Mouse (Mus musculus) urinary bladder, adult 18-20 months (tissue): ENCODE results near the gene Cd320.
A peak's percentile ranks its signal among the peaks of the same experiment; 100 is the strongest.
"Not testable (repeated sequence)": the region's sequence is repeated elsewhere in the genome, so short reads cannot be mapped to it uniquely, and the experiment has no call there.

Experiments used
- DNase-seq, 2 experiments: peaks; one replicate each; pipeline ENCODE4 v3.0.0; 2022; ENCODE audit warnings: low spot score in 2 of 2, mixed read lengths in 2 of 2

Gene Cd320

DNA sequence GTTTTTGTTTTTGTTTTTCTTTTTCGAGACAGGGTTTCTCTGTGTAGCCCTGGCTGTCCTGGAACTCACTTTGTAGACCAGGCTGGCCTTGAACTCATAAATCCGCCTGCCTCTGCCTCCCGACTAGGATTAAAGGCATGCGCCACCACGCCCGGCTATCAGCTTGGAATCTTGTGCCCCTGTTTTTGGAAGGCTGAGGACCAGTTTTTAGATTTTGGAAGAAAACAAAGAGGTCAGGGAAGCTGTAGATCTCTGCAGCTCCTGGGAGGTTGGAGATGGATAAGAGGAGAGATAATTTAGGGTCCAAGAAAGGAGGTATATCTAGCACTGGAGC, 17.9 kb upstream of the Cd320 start:
- DNase-seq: not testable (repeated sequence)

DNA sequence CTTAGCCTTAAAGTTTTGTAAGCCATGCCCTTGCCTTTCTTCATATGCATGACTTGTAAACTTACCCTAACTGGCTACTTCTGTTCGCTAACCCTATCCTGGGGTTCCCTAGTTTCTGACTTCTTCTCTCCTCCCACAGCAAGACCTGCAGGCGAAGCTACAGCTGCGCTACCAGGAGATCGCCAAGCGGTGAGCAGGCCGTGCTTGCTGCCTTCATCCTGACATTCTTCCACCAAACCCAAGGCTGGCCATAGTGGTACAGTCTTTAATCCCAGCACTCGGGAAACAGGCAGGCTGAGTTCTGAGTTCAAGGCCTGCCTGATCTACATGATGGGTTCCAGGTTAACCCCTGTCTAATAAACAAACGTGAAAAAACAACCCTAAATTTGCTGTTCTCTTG, 17.4 kb upstream of the Cd320 start:
- DNase-seq: no peak

GRCm38 (mm10) chr17:33826850-33827249, 16.0 kb upstream of the Cd320 start:
- DNase-seq: no peak

DNA sequence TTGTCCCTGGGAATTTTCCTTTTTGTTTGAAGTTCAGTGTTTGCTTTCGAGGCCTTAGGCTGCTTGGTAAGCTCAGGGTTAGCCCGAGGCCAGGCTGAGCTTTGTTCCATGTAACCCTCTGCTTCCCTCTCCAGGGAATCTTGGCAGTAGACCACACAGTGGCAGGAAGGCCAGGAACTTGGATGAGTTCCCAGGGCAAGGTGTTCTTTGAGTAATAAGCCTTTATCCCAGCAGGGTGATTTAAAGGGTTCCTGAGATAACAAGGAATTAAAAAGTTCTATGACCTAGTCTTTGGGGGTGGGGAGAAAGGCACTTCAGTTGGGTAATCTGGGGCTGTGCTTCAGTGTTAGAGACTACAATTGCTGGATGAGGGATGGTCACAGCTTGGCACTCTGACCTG, 14.0 kb upstream of the Cd320 start:
- no peak for DNase-seq

- no peak for DNase-seq
Observed at GRCm38 (mm10) chr17:33829561-33829960, 13.3 kb upstream of the Cd320 start.

- no peak for DNase-seq
Observed at GRCm38 (mm10) chr17:33844196-33844595, 1.3 kb downstream of the Cd320 start.

- no peak for DNase-seq
Observed at GRCm38 (mm10) chr17:33848139-33848538, 5.2 kb downstream of the Cd320 start.

GRCm38 (mm10) chr17:33851331-33851730, 8.4 kb downstream of the Cd320 start:
- no peak for DNase-seq

DNA sequence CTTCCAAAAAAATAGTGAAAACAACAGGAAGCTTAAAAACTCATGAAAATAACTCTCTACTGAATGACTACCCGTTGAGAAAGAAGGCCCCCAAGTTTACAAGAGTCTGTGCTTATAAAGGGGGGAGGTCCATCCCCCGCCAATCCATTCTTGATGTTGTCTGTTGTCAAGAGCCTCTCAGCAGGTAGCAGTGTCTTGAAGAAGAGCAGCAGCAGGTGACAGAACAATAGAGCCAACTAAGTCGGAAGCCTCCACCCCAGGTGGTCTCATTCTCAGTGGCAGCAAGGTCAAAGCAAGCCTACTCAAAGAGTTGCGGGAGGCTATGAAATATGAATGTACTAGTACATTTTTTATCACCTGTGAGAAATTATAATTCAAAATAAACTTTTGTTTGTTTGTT, 14.9 kb downstream of the Cd320 start:
- DNase-seq: no peak

GRCm38 (mm10) chr17:33865330-33866030, 22.6 kb downstream of the Cd320 start:
- no peak for DNase-seq

DNA sequence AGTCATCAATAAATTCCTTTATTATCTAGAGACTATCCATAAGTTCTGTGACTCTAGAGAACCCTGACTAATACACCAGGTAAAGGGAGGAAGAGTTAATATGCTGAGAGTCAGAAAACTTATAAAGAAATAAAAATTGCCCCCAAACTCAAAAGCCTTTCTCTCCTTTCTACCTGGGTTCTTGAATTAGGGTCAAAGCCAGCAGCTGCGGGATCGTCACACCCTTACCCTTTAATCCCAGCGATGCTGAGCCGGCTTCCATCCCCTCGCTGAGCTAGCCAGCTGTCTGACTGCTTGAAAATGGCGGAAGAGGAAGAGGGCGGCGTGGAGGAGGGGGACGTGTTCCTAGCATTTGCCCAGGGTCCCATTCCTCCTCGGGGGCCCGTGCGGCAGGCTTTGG, 30.6 kb downstream of the Cd320 start, which contains the start of gene Gm7029:
Gm7029 (plus strand) TSS at position 301 of the 400 bp plus-strand sequence.
- DNase-seq: not testable (repeated sequence)

DNA sequence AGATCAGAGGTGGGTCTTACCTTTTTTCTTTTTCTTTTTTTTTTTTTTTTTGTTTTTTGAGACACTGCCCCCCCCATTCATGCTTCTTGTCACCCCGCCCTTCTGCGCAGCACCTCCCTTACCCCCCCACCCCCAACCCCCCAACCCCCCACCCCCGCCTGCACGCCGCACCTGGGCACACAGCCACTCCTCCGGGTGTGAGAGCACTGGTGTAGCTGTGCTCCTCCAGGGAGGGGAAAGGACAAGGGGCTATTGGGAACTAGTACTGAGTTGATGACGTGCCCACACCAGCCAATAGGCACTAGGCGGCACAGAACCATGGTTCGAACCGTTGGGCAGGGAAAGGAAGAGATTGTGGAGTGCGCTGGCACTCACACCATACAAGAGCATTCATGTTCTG, 31.5 kb downstream of the Cd320 start:
- no peak for DNase-seq

- DNase-seq: not testable (repeated sequence)
Observed at GRCm38 (mm10) chr17:33875797-33876196, 32.9 kb downstream of the Cd320 start.

- not testable (repeated sequence) for DNase-seq
Observed at GRCm38 (mm10) chr17:33884320-33884719, 41.4 kb downstream of the Cd320 start.

DNA sequence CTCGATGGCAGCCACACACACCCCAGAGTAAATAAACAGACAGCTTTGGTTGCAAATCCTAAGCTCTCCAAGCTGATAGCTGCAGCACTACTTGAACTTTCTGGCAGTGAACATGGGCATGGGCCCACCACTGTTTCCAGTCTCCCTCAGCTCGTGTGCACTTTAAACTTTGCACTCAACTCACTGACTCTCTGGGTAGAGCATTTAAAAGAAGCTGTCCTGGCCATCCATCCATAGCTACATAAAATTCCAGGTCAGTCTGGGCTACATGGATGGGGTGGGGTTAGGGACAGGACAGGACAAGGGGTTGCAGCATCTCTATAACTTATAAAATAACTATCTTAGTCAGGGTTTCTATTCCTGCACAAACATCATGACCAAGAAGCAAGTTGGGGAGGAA, 44.9 kb downstream of the Cd320 start:
- not testable (repeated sequence) for DNase-seq

- not testable (repeated sequence) for DNase-seq
Observed at GRCm38 (mm10) chr17:33888230-33888629, 45.3 kb downstream of the Cd320 start.

DNA sequence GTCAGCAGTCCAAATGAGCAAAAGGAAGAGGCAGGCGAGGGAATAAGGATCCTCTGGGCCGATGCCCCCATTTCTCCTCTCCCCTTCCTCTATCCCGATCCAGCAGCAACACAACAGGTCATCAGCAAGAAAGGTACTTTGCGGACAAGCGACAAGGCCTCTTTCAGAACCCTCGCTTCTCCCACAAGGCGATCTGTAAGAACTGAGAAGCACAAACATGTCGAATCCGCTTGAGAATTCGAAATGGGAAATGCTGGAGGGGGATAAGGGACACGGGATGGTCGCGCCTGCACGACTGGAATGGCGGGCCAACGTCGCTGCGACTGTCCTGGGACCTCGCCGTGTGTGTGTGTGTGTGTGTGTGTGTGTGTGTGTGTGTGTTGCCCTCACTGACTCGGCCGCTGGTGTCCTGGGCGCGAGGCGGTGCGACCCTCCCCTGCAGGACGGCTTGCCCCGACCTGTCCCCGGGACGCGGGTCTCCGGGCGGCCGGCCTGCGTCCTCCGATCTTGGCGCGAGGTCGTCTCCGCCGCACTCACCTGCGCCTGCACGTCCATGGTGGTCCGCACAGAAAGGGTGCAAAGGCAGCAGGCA, 47.1 kb downstream of the Cd320 start:
- not testable (repeated sequence) for DNase-seq

GRCm38 (mm10) chr17:33890533-33891059, 47.7 kb downstream of the Cd320 start, which contains the start of gene Kifc1:
TSS of gene Kifc1 (minus strand) at chr17:33890661.
- DNase-seq: peak; percentile 91 to 99

- no peak for DNase-seq
Observed at GRCm38 (mm10) chr17:33891357-33891756, 48.5 kb downstream of the Cd320 start.

DNA sequence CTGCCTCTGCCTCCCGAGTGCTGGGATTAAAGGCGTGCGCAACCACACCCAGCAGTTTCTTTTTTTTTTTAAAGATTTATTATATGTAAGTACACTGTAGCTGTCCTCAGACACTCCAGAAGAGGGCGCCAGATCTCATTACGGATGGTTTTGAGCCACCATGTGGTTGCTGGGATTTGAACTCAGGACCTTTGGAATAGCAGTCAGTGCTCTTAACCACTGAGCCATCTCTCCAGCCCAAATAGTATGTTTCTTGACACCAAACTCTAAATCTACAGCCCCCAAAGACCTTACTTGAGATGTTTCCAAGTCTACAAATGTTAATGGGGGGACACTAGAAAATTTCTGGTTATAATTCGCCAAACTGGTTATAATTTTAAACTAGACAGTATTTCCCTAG, 49.0 kb downstream of the Cd320 start:
- not testable (repeated sequence) for DNase-seq

GRCm38 (mm10) chr17:33892429-33892828, 49.5 kb downstream of the Cd320 start:
- DNase-seq: no peak

DNA sequence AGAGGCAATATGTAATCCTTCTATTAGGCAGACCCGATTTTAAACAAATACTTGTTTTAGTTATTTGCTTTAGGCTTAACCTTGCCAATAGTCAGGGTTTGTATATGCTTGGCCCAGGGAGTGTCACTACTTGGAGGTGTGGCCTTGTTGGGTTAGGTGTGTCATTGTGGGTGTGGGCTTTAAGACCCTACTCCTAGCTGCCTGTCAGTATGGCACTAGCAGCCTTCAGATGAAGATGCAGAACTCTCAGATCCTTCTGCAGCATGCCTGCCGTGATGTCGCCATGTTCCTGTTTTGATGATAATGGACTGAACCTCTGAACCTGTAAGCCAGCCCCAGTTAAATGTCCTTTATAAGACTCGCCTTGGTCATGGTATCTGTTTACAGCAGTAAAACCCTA, 50.1 kb downstream of the Cd320 start:
- not testable (repeated sequence) for DNase-seq

DNA sequence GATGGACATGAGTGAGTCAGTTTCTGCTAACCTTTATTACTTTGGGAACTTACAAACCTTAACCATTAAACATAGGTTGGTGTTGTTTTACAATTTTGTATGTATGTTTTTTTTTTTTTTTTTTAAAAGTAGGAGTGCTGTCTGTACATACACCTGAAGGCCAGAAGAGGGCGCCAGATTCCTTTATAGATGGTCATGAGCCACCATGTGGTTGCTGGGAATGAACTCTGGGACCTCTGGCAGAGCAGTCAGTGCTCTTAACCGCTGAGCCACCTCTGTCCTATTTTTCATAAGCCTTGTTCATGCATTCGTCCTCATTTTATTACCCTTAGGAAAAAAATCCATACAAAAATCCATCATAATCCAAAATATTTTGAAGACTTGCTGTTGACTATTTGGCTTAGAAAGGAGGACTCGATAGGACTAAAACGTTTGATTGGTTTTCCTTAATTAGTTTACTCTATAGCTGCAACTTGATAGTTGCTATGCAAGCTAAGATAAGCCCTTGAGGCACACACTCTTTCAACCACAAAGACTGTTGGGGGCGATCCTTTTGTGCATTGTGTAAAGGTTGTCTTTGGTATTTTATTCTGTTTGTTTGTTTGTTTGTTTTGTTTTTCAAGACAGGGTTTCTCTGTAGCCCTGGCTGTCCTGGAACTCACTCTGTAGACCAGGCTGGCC, 54.4 kb downstream of the Cd320 start:
- no peak for DNase-seq
